Mouse (Mus musculus) heart, postnatal 10 days (tissue): ENCODE measurements around the gene Pcyt1a. TPM values are rescaled to one million over a fixed set of nuclear protein-coding genes. Genes with fewer than 3 reads are reported as not detected.
"Not testable (repeated sequence)": the region's sequence is repeated elsewhere in the genome, so short reads cannot be mapped to it uniquely, and the experiment has no call there.

ENCODE experiments used
- DNase-seq, 2 experiments: peaks; one replicate each; pipeline ENCODE4 v3.0.0; 2021
- intact Hi-C: fragments of 180-260 bp; cut with DNase I; formaldehyde crosslinking; loops from one replicate; pipeline ENCODE4 v1.15.1; 2025
- total RNA-seq, 2 experiments: library from RNA; stranded (reverse); gene quantifications; 2 replicates each; pipeline ENCODE4 v1.2.3; 2021

Gene Pcyt1a
- total RNA-seq, 2 experiments from 2014 or later, result 98.6 to 107 TPM

GRCm38 (mm10) chr16:32431926-32432325, 1.2 kb downstream of the Pcyt1a start:
- intact Hi-C loops, result loop anchor here (2.0 to 5.0 kb wide), 2 partner anchors 27 to 100 kb away; partner anchors contain the start of gene Ubxn7
- DNase-seq, result no peak

GRCm38 (mm10) chr16:32433138-32433537, 2.4 kb downstream of the Pcyt1a start:
- intact Hi-C loops, result loop anchor here (5.0 kb wide), 1 partner anchor 101 kb away; the partner anchor contains the start of gene Ubxn7
- no peak for DNase-seq

DNA sequence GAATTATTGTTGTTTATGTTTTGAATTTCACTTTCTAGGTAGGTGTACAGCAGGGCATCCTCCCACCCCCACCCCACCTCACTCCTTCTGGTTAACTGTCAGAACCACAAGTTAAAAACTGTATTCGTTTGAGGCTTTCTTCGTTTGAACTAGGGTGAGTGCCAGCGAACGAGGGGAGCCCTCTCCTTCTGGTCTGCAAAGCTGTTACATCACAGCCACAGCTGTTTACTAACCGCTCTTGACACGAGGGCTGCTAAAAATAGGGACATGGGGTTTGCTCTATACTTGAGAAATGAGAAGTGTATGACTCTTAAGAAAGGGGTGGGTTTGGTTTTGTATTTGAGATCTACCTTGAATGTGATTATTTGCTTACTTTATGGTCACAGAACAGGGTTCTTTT, 3.3 kb downstream of the Pcyt1a start:
- DNase-seq, result peak; percentile 59 to 61
- intact Hi-C loops, result loop anchor here (5.0 kb wide), 1 partner anchor 102 kb away; the partner anchor contains the start of gene Ubxn7

GRCm38 (mm10) chr16:32434691-32435090, 4.0 kb downstream of the Pcyt1a start:
- DNase-seq, result no peak
- intact Hi-C loops, result loop anchor here (5.0 kb wide), 1 partner anchor 102 kb away; the partner anchor contains the start of gene Ubxn7

GRCm38 (mm10) chr16:32436657-32437056, 5.9 kb downstream of the Pcyt1a start:
- DNase-seq, result no peak
- intact Hi-C loops, result no loop called here

GRCm38 (mm10) chr16:32437266-32437665, 6.5 kb downstream of the Pcyt1a start:
- DNase-seq, result no peak
- intact Hi-C loops, result no loop called here

DNA sequence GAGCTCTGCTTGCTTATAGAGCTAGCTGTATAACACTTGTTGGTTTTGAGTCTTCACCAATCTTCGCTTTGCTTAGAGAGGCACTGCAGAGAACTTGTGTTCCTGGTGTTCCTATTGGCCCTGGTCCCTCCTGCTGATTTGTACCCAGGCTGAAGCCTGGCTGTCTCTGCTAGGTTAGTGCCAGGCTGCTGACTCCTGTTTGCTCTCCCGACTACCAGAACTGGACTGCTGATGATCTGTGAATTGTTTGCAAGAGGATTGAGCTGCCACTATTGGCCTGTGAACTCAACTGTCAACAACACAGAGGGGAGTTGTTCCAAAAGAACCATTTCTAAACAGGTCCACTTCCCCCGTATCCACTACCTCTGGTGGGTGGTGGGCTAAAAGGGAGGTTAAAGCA, 10.7 kb downstream of the Pcyt1a start:
- intact Hi-C loops, result no loop called here
- DNase-seq, result no peak

DNA sequence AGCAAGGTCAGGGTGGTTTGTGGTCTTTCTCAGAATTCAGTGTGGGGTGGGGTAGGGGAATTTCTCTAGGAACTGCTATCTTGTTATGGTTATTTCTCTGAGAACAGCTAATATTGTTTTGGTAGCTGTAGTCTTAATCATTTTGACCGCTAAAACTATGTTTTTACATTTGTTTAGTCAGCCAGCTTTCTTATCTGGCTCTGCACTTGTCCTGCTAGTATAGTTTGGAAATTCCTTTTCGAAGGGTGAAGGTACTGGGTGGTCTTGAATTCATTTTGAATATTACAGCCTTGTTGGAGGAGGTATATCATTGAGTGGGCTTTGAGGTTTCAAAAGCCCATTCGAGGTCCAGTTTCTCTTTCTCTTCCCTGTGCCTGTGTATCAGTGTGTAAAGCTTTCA, 13.9 kb downstream of the Pcyt1a start:
- DNase-seq, intact Hi-C loops: not testable (repeated sequence)

- DNase-seq, result no peak
- intact Hi-C loops, result no loop called here
Observed at GRCm38 (mm10) chr16:32445558-32445957, 14.8 kb downstream of the Pcyt1a start.

- intact Hi-C loops, result no loop called here
- DNase-seq, result no peak
Observed at GRCm38 (mm10) chr16:32446563-32447138, 15.9 kb downstream of the Pcyt1a start.

- intact Hi-C loops, result no loop called here
- no peak for DNase-seq
Observed at GRCm38 (mm10) chr16:32449665-32450064, 18.9 kb downstream of the Pcyt1a start.

- DNase-seq, result no peak
- intact Hi-C loops, result no loop called here
Observed at GRCm38 (mm10) chr16:32450133-32450532, 19.4 kb downstream of the Pcyt1a start.

DNA sequence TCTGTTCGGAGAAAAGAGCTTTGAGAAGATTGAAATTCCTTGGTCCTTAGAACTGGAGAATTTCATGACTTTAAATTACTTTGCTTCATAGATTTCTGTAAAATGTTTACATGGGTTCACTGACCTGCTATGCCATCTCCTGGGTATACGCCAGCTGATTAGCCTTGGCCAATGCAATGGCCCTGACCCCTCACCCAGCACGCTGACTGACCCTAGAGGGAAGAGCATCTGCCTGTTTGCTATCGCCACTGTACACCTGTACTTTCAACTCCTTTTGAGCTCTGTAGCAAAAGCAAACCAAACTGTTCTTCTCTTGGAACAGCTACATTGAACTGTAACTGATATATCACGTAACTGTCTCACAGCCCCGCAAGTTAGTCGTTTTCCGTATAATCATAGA, 22.4 kb downstream of the Pcyt1a start:
- intact Hi-C loops, result no loop called here
- no peak for DNase-seq

GRCm38 (mm10) chr16:32454646-32455045, 23.9 kb downstream of the Pcyt1a start:
- no peak for DNase-seq
- intact Hi-C loops, result loop anchor here (5.0 kb wide), 1 partner anchor 337 kb away; no protein-coding TSS in a partner anchor

- DNase-seq, result no peak
- intact Hi-C loops, result loop anchor here (5.0 kb wide), 1 partner anchor 339 kb away; no protein-coding TSS in a partner anchor
Observed at GRCm38 (mm10) chr16:32456086-32456485, 25.4 kb downstream of the Pcyt1a start.

GRCm38 (mm10) chr16:32456761-32457160, 26.0 kb downstream of the Pcyt1a start:
- intact Hi-C loops, result loop anchor here (5.0 kb wide), 1 partner anchor 339 kb away; no protein-coding TSS in a partner anchor
- no peak for DNase-seq

GRCm38 (mm10) chr16:32457589-32458386, 27.1 kb downstream of the Pcyt1a start:
- DNase-seq, result peak; percentile 86 to 88
- intact Hi-C loops, result loop anchor here (2.0 to 5.0 kb wide), 3 partner anchors 27 to 340 kb away; partner anchors contain the start of gene Pcyt1a

GRCm38 (mm10) chr16:32460518-32460917, 29.8 kb downstream of the Pcyt1a start:
- intact Hi-C loops, result loop anchor here (5.0 kb wide), 1 partner anchor 183 kb away; the partner anchor contains the start of gene Rnf168

GRCm38 (mm10) chr16:32461713-32462112, 31.0 kb downstream of the Pcyt1a start:
- no peak for DNase-seq
- intact Hi-C loops, result loop anchor here (5.0 kb wide), 1 partner anchor 184 kb away; the partner anchor contains the start of gene Rnf168

More at GRCm38 (mm10) chr16:32460518-32460917, 29.8 kb downstream of the Pcyt1a start:
- DNase-seq, result no peak

GRCm38 (mm10) chr16:32462950-32463349, 32.2 kb downstream of the Pcyt1a start:
- intact Hi-C loops, result loop anchor here (5.0 kb wide), 1 partner anchor 186 kb away; the partner anchor contains the start of gene Rnf168
- no peak for DNase-seq

GRCm38 (mm10) chr16:32463426-32463825, 32.7 kb downstream of the Pcyt1a start:
- intact Hi-C loops, result loop anchor here (5.0 kb wide), 1 partner anchor 186 kb away; the partner anchor contains the start of gene Rnf168
- DNase-seq, result no peak
